Mouse (Mus musculus) ES-Bruce4 (cell line): ENCODE results near the gene Sorcs2. TPM values are rescaled to one million over a fixed set of nuclear protein-coding genes. Genes with fewer than 3 reads are reported as not detected.

Source experiments
- H3K27ac ChIP-seq: 2 replicates; pipeline ENCODE4 v1.5.1; 2012; ENCODE audit warnings: low read length, inconsistent platforms; ENCODE audit not compliant: insufficient read depth
- H3K27me3 ChIP-seq: 2 replicates; pipeline ENCODE4 v1.6.1; 2012; ENCODE audit warnings: mild to moderate bottlenecking, low read length, inconsistent platforms; ENCODE audit not compliant: control insufficient read depth, poor library complexity, insufficient read depth, severe bottlenecking
- H3K36me3 ChIP-seq: 2 replicates; pipeline ENCODE4 v1.6.1; 2012; ENCODE audit warnings: inconsistent platforms, mild to moderate bottlenecking, low read length, moderate library complexity; ENCODE audit not compliant: control insufficient read depth, poor library complexity, insufficient read depth, severe bottlenecking
- H3K4me1 ChIP-seq: one replicate; pipeline ENCODE4 v1.8.1; 2011; ENCODE audit warnings: low read length; ENCODE audit not compliant: control insufficient read depth, insufficient read depth
- H3K4me3 ChIP-seq: 2 replicates; pipeline ENCODE4 v1.5.1; 2011; ENCODE audit warnings: low read depth, mild to moderate bottlenecking, low read length
- H3K9ac ChIP-seq: 2 replicates; pipeline ENCODE4 v1.6.1; 2012; ENCODE audit warnings: low read depth, mild to moderate bottlenecking, inconsistent platforms; ENCODE audit not compliant: poor library complexity, severe bottlenecking
- H3K9me3 ChIP-seq: replicated peaks from 2 replicates; pipeline ENCODE4 v1.6.1; 2012; ENCODE audit warnings: mild to moderate bottlenecking, low read length, inconsistent platforms; ENCODE audit not compliant: control insufficient read depth, poor library complexity, insufficient read depth, severe bottlenecking
- CTCF ChIP-seq: IDR thresholded peaks from one replicate; pipeline ENCODE4 v1.8.1; 2011; ENCODE audit warnings: low read depth, low read length
- EP300 ChIP-seq: IDR thresholded peaks from 2 replicates; pipeline ENCODE4 v1.6.1; 2011; ENCODE audit warnings: low read depth, low read length; ENCODE audit not compliant: insufficient read depth
- POLR2A ChIP-seq: IDR thresholded peaks from one replicate; pipeline ENCODE4 v1.8.1; 2011; ENCODE audit warnings: low read length; ENCODE audit not compliant: insufficient read depth
- polyA plus RNA-seq: library from polyadenylated mRNA; stranded (reverse); fragments of >200 nt; gene quantifications from 2 replicates; pipeline ENCODE4 v1.2.4, GENCODE M21; 2011; ENCODE audit warnings: low read depth; ENCODE audit not compliant: missing spikeins, insufficient read depth, insufficient read length

Sorcs2 gene
- polyA plus RNA-seq, 1 experiment: 1.2 TPM

DNA sequence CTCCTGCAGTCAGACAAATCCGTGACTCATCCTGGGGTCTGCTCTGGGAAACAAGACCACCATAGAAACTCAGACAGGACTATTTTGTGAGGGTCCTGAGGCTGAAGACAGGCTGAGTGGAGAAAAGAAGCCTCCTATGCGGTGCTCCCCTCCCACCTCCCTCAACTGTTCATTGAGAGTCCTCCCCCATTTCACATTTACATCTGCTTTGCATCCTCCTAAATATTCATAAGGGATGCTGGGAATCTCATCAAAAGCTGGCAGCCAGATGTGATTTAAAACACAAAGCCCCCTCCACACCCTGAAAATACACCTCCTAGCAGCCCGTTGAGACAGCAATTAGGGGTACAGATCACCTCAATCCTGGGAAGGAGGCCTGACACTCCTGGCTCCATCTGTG lies 58.7 kb downstream of the Sorcs2 start:
- Histone ChIP-seq H3K9ac (no peak overlapping the region), H3K36me3 (no peaks in the 10 kb centered on the region), H3K27me3 (no peaks in the 10 kb centered on the region), H3K4me3 (no peak overlapping the region), H3K27ac (no peak overlapping the region), H3K4me1 (no peaks in the 10 kb centered on the region), H3K9me3 (no peaks in the 10 kb centered on the region)
- TF ChIP-seq EP300 (no peak), CTCF (no peak), POLR2A (no peak)

DNA sequence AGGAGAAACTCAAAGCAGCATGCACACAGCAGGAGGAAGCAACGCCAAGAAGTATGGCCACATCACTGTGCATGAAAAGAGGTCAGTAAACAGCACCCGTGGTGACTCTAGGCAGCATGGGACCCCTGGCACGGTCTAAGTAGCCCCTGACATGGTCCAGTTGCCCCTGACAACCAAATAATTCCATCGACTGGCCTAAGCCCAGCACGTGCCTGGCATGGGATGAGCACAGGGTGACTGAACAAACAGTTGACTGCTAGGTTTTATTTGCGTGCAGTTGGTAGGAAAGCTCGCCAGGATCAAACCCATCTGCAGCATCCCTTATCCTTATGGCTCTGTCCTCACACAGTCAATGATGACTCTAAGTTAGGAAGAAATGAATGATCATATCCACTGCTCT lies 61.7 kb downstream of the Sorcs2 start:
- Histone ChIP-seq H3K27me3 (no peaks in the 10 kb centered on the region), H3K4me1 (no peaks in the 10 kb centered on the region), H3K9me3 (no peaks in the 10 kb centered on the region), H3K4me3 (no peak overlapping the region), H3K36me3 (no peaks in the 10 kb centered on the region), H3K9ac (no peak overlapping the region), H3K27ac (no peak overlapping the region)
- TF ChIP-seq CTCF: no peak
- no peak for TF ChIP-seq POLR2A
- no peak for TF ChIP-seq EP300

DNA sequence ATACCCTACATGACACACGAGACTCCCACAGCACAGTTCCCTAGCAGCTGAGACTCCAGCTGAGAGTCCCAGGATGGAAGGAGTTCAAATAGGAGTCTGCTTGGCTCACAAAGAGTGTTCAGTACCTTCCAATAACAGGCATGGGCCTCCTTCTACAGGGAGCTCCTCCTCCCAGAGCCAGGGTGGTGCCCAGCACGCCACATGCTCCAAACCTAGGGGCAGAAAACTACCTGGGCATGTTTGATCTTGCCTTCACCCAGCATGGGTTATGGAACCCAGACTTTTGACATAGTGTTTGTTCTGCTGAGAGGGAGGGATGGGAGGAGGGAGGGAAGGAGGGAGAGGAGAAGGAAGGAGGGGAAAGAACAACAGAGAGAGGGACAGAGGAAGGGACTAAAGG lies 62.3 kb downstream of the Sorcs2 start:
- Histone ChIP-seq H3K9ac (no peak overlapping the region), H3K36me3 (no peaks in the 10 kb centered on the region), H3K4me3 (no peak overlapping the region), H3K9me3 (no peaks in the 10 kb centered on the region), H3K4me1 (no peaks in the 10 kb centered on the region), H3K27me3 (no peaks in the 10 kb centered on the region), H3K27ac (no peak overlapping the region)
- TF ChIP-seq POLR2A: no peak
- no peak for TF ChIP-seq EP300
- no peak for TF ChIP-seq CTCF

DNA sequence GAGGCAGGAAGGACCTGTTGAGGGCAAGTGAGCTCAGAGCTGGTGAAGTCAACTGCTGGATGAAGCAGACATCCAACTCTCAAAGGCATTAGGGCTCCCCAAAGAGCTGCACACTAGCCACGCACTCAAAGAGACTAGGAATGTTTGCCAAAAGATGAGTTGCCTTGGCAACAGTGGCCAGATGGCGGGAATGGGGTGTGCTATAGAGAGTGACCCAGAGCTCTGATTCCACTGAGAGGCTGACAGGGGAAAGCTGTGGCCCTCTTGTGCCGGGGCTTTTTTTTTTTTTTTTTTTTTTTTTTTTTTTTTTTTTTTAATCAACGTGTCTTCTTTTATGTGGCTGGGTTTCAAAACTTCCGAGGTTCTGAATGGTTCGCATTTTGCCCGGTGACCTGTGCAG lies 63.7 kb downstream of the Sorcs2 start:
- TF ChIP-seq CTCF: no peak
- TF ChIP-seq EP300: no peak
- TF ChIP-seq POLR2A: no peak

DNA sequence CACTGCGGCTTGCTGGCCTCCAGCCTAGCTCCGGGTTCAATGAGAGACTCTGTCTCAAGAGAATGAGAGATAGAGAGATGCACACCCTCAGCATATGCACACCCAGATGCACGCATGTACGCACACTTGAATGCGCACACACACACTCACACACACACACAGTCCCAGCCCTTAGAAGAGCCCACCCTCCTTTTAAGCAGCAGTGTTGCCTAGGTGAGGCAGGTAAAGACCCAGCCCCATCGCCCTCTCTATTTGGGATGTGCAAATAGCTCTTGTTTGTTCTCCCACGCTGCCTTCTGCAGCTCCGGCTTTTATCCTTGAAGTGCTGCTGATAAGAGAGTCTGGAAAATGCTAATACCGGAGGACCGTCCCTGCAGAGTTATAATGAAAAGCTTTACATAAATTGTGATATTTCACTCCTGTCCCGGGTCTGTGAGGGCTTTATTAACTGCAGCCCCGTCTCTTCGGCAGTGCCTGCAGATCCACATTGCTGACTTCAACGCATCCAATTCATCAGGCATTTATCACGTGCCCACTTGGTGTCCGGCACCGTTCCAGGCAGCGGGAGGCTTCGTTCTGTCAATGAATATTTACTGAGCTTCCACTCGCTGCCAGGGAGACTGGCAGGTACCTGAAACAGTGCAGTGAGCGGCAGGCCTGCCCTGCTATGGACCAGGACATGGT lies 67.3 kb downstream of the Sorcs2 start:
- no peaks in the 10 kb centered on the region for H3K36me3 ChIP-seq
- H3K4me3 ChIP-seq: no peak overlapping the region
- no peaks in the 10 kb centered on the region for H3K9me3 ChIP-seq
- no peak overlapping the region for H3K9ac ChIP-seq
- TF ChIP-seq POLR2A (no peak), CTCF (no peak)
- H3K27ac ChIP-seq: no peak overlapping the region
- no peaks in the 10 kb centered on the region for H3K4me1 ChIP-seq
- H3K27me3 ChIP-seq: no peaks in the 10 kb centered on the region

More for the DNA sequence above, 63.7 kb downstream of the Sorcs2 start:
- Histone ChIP-seq H3K4me1 (no peaks in the 10 kb centered on the region), H3K36me3 (no peaks in the 10 kb centered on the region), H3K9ac (no peak overlapping the region), H3K9me3 (no peaks in the 10 kb centered on the region), H3K4me3 (no peak overlapping the region), H3K27ac (no peak overlapping the region), H3K27me3 (no peaks in the 10 kb centered on the region)

DNA sequence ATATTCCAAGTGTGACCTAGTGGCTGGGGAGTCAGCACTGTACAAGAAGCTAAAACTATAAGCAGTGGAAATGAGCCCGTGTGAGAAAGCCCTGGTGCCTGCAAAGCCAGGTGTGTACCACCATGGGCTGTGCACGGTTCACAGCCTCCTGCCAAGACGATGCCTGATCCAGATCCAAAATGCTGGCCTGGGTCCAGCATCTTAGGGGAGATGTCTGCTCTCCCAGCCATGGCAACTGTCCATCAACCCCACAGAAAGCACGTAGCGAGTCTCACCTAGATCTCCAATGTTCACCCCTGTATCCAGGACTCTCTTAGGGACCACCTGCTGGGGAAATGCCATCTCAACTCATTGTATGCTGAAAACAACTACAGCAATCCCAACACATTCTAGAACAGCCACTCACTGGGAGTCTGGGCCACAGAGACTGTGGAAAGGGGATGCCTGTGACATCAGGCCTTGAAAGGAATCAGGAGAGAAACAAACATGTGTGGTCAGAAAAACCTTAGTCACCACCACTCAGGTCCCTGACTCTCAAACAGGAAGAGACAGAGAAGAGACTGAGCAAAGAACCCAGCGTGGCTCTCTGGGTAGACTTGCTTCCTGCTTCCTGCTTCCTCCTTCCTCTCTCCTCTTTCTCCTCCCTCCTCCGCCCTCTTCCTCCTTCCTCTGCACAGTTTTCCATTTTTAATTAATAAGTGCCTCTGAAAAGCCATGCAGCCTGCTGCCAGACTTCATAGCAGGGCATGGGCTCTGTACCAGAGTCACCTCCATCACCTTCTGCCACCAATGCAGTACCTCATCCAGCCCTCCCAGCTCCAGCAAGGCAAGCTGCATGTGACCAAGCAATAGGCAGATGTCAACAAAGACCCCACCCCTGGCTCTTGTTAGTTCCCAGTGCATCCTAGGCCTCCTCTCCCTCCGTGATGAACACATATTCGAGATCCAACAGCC lies 71.6 kb downstream of the Sorcs2 start:
- Histone ChIP-seq H3K36me3 (no peaks in the 10 kb centered on the region), H3K27ac (no peak overlapping the region), H3K4me1 (no peaks in the 10 kb centered on the region), H3K9me3 (no peaks in the 10 kb centered on the region), H3K4me3 (no peak overlapping the region), H3K9ac (no peak overlapping the region), H3K27me3 (no peaks in the 10 kb centered on the region)
- no peak for TF ChIP-seq EP300
